Mouse (Mus musculus) T-helper 2 cell (primary cell): ENCODE measurements at regions not wholly inside any gene's neighbourhood (a gene's known extent, or its start where the extent isn't known, plus 50 kb on each side); places are given as distances from the start of the nearest gene placed in this dataset.

Source experiments
- in situ Hi-C: fragments of 300-600 bp; cut with MboI, MseI; formaldehyde crosslinking; loops from one replicate; pipeline ENCODE4 v1.15.1; 2025; ENCODE audit warnings: high pct_unique_total_duplicates

GRCm38 (mm10) chr2:50535085-50535878, 238.7 kb upstream of the Mmadhc start:
- in situ Hi-C loops: no loop called here

GRCm38 (mm10) chr2:50533702-50534101, 237.1 kb upstream of the Mmadhc start:
- in situ Hi-C loops: no loop called here

- in situ Hi-C loops: no loop called here
Measured at GRCm38 (mm10) chr2:50527425-50527824, 230.8 kb upstream of the Mmadhc start.

- in situ Hi-C loops: no loop called here
Measured at GRCm38 (mm10) chr2:50524838-50525615, 228.4 kb upstream of the Mmadhc start.

- in situ Hi-C loops: no loop called here
Measured at GRCm38 (mm10) chr2:50520169-50520568, 223.6 kb upstream of the Mmadhc start.

GRCm38 (mm10) chr2:50519129-50519504, 222.5 kb upstream of the Mmadhc start:
- in situ Hi-C loops: no loop called here

GRCm38 (mm10) chr2:50518371-50519128, 221.9 kb upstream of the Mmadhc start:
- in situ Hi-C loops: no loop called here

- in situ Hi-C loops: no loop called here
Measured at GRCm38 (mm10) chr2:50513276-50513675, 216.7 kb upstream of the Mmadhc start.

- in situ Hi-C loops: no loop called here
Measured at GRCm38 (mm10) chr2:50498713-50499112, 202.1 kb upstream of the Mmadhc start.

GRCm38 (mm10) chr2:50496057-50496433, 199.4 kb upstream of the Mmadhc start:
- in situ Hi-C loops: no loop called here

- in situ Hi-C loops: no loop called here
Measured at GRCm38 (mm10) chr2:50495141-50496056, 198.8 kb upstream of the Mmadhc start.

GRCm38 (mm10) chr2:50493597-50494335, 197.2 kb upstream of the Mmadhc start:
- in situ Hi-C loops: no loop called here

- in situ Hi-C loops: no loop called here
Measured at GRCm38 (mm10) chr2:50463799-50464198, 167.2 kb upstream of the Mmadhc start.

GRCm38 (mm10) chr2:50462378-50462777, 165.8 kb upstream of the Mmadhc start:
- in situ Hi-C loops: no loop called here

- in situ Hi-C loops: no loop called here
Measured at GRCm38 (mm10) chr2:50456654-50457053, 160.1 kb upstream of the Mmadhc start.

GRCm38 (mm10) chr2:50448117-50448516, 151.5 kb upstream of the Mmadhc start:
- in situ Hi-C loops: no loop called here

GRCm38 (mm10) chr2:50445963-50446485, 149.4 kb upstream of the Mmadhc start:
- in situ Hi-C loops: no loop called here

- in situ Hi-C loops: no loop called here
Measured at GRCm38 (mm10) chr2:50440333-50440732, 143.7 kb upstream of the Mmadhc start.

GRCm38 (mm10) chr2:50433166-50433565, 136.6 kb upstream of the Mmadhc start:
- in situ Hi-C loops: no loop called here

GRCm38 (mm10) chr2:50425151-50425550, 128.6 kb upstream of the Mmadhc start:
- in situ Hi-C loops: no loop called here
